Mouse (Mus musculus) heart, embryonic 16.5 days (tissue): ENCODE data around the gene Pax1. TPM values are rescaled to one million over a fixed set of nuclear protein-coding genes. Genes with fewer than 3 reads are reported as not detected.

Experiments used
- ATAC-seq: fragments of 200-750 bp; cut with Nextera tagmentation; replicated peaks from 2 replicates; pipeline ENCODE4 v1.8.0; 2017; ENCODE audit warnings: moderate number of reproducible peaks; ENCODE audit not compliant: insufficient read depth, low FRiP score; ENCODE audit errors: extremely low read depth
- H3K27ac ChIP-seq: fragments of 300-500 bp; sonication (generic); 2 replicates; pipeline ENCODE4 v1.5.1; 2014; ENCODE audit warnings: mild to moderate bottlenecking, low read length, control low read depth, moderate library complexity
- H3K27me3 ChIP-seq: fragments of 300-500 bp; sonication (generic); 2 replicates; pipeline ENCODE4 v1.6.1; 2014; ENCODE audit warnings: low read length, mixed read lengths; ENCODE audit not compliant: control insufficient read depth, insufficient read depth
- H3K36me3 ChIP-seq: fragments of 300-500 bp; sonication (generic); 2 replicates; pipeline ENCODE4 v1.6.1; 2014; ENCODE audit not compliant: control insufficient read depth, insufficient read depth
- H3K4me1 ChIP-seq: fragments of 300-500 bp; sonication (generic); 2 replicates; pipeline ENCODE4 v1.6.1; 2014; ENCODE audit warnings: low read length, mixed read lengths; ENCODE audit not compliant: control insufficient read depth, insufficient read depth
- H3K4me2 ChIP-seq: fragments of 300-500 bp; sonication (generic); 2 replicates; pipeline ENCODE4 v1.6.1; 2014; ENCODE audit warnings: low read depth, mild to moderate bottlenecking, control low read depth, low read length
- H3K4me3 ChIP-seq: fragments of 300-500 bp; sonication (generic); 2 replicates; pipeline ENCODE4 v1.5.1; 2014; ENCODE audit warnings: mild to moderate bottlenecking, control low read depth, low read length
- H3K9ac ChIP-seq: fragments of 300-500 bp; sonication (generic); 2 replicates; pipeline ENCODE4 v1.6.1; 2014; ENCODE audit warnings: low read length, control low read depth
- H3K9me3 ChIP-seq: fragments of 300-500 bp; sonication (generic); replicated peaks from 2 replicates; pipeline ENCODE4 v1.6.1; 2016; ENCODE audit warnings: low read length; ENCODE audit not compliant: control insufficient read depth
- WGBS: fragments of 180-500 bp; shearing (Covaris S2); extraction: QIAGEN DNeasy Blood & Tissue Kit; methylation state at CpG from one replicate; pipeline ENCODE4 v1.1.7; 2014; 5-methylcytosine and 5-hydroxymethylcytosine counted together
- polyA plus RNA-seq: library from polyadenylated mRNA; unstranded; fragments of >200 nt; fragmentation: Nextera tagmentation; extraction: Ambion mirVana; gene quantifications from 2 replicates; pipeline ENCODE4 v1.2.1, GENCODE M21; 2015

Gene Pax1
- polyA plus RNA-seq, 1 experiment from 2014 or later = 10.1 TPM

DNA sequence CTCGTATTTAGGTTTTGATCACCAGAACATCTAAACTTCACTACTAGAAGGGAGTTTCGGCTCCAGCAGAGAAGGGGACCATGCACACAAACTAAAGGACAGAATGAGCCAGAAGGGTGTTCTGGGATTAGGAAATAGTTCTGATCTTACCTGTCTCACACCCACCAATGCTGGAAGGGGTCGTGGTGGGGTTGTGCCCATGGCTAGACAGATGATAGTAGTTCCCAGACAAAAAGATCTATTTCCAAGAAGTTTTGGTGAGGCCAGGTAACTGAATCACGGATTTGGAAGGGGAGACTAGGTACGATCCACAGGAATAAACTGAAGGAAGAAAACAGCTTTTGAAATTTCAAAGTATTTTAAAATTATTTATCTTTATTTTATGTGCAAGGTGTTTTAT lies 8.4 kb downstream of the Pax1 start:
- Histone ChIP-seq H3K27me3 (peaks cover 88% of the 10 kb centered on the region), H3K4me1 (peaks cover 8% of the 10 kb centered on the region), H3K4me2 (no peak overlapping the region), H3K4me3 (no peak overlapping the region), H3K9ac (no peak overlapping the region), H3K36me3 (no peaks in the 10 kb centered on the region), H3K9me3 (no peaks in the 10 kb centered on the region; the same call in 1 of the 2 replicates), H3K27ac (no peak overlapping the region)
- no peak for ATAC-seq
- WGBS = 11% methylated on average over 5 of the region's 5 CpGs

DNA sequence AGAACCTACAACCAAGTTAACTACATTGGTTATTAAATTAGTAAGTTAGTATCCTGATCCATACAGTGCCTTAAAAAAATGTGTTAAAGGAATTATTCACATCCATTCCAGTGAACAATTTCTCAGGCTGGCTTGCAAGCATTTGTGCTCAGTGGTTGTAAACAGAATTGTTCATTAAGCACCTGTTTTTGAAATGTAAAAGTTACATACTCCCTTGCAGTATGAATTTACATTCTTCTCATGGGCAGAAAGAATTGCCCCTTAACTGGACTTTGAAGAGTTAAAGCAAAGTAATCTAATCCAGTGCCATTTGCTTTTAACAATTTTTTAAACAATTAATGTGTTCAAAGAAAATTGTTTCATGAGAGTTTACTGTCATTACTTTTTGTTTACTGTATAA lies 9.6 kb downstream of the Pax1 start:
- H3K36me3 ChIP-seq = no peaks in the 10 kb centered on the region
- no peak overlapping the region for H3K9ac ChIP-seq
- H3K9me3 ChIP-seq = no peaks in the 10 kb centered on the region; the same call in 1 of the 2 replicates
- no peak for ATAC-seq
- no peak overlapping the region for H3K4me3 ChIP-seq
- 0 out of 2 replicates have a peak, but pooled peaks cover 5% of the 10 kb centered on the region for H3K4me1 ChIP-seq
- no peak overlapping the region for H3K27ac ChIP-seq
- peaks cover 82% of the 10 kb centered on the region for H3K27me3 ChIP-seq
- no peak overlapping the region for H3K4me2 ChIP-seq

DNA sequence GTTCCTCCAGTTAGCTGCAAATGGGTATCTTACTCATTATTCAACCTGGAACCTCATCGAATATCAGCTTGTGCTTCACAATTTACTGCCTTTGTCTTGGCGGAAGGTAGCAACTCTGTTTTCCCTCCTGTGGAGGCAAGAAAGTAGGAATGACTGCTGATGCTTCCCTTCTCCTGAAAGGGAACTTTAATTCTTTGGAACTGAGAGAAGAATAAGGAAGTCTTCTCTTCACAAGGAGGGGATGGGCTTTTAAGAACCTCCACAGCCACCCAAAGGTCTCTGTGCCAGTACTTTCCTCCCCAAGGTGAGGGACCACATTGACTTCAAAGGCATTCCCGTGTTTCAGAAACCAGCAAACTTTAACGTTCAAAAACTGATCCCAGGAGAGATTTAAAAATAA lies 10.1 kb downstream of the Pax1 start:
- no peak for ATAC-seq
- no peak overlapping the region for H3K4me3 ChIP-seq
- H3K4me1 ChIP-seq = 0 out of 2 replicates have a peak, but pooled peaks cover 5% of the 10 kb centered on the region
- 11% methylated on average over 4 of the region's 4 CpGs for WGBS
- no peak overlapping the region for H3K27ac ChIP-seq
- no peaks in the 10 kb centered on the region for H3K36me3 ChIP-seq
- H3K9ac ChIP-seq = no peak overlapping the region
- H3K4me2 ChIP-seq = no peak overlapping the region
- peaks cover 82% of the 10 kb centered on the region for H3K27me3 ChIP-seq
- H3K9me3 ChIP-seq = no peaks in the 10 kb centered on the region; the same call in 1 of the 2 replicates

DNA sequence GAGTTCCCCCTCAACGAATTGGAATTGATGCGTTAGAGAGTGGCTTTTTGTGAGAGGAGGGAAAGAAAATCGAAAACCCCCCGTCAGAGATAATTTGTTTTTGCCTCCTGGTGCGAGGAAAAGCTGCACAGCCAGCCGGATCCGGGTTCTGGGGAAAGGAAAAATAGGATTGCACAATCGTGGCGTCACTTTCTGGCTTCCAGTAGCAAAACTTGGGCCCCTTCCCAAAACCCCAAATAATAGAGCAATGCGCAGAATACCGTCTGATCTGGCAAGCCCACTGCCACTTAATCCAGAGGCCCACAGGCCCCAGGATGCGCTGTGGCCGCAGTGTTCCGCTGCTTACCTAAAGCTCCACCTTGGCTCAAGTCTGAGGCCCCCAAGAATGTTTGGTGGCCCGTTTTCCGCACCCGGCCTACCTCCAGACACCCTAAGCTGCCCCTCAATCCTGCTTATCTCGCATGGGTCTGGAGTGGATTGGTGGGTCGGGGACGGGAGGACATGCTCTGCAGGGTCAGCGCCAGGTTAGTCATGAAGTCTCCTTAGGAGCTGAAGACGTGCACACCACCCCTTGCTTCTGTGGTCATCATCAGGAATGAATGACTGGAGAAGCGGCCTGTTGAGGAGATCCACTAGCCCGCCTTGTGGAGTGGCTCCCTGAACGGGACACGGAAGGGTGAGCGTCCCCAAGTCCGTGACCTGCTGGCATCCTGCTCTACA lies 11.4 kb downstream of the Pax1 start:
- Histone ChIP-seq H3K27ac (no peak overlapping the region), H3K4me3 (no peak overlapping the region), H3K36me3 (no peaks in the 10 kb centered on the region), H3K9me3 (no peaks in the 10 kb centered on the region), H3K4me1 (no peaks in the 10 kb centered on the region), H3K27me3 (peaks cover 72% of the 10 kb centered on the region), H3K4me2 (no peak overlapping the region), H3K9ac (no peak overlapping the region)
- ATAC-seq = no peak
- WGBS = 2% methylated on average over 28 of the region's 28 CpGs

DNA sequence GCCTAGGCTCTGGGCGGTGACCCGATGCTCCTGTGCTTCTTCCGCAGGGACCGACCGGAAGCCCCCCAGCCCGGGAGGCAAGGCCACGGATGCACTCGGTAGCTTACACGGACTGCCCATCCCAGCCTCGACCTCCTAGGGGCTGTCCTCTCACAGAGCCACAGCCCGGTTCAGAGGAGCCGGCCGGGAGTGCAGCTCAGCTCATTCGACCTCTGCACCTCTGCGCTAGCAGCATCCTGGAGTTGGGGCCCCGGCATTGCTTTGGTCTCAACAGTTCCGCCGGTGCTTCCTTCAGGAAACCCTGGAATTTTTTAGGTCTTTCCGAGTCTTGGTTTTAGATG lies 11.9 kb downstream of the Pax1 start:
- no peaks in the 10 kb centered on the region for H3K4me1 ChIP-seq
- no peak overlapping the region for H3K4me2 ChIP-seq
- no peak overlapping the region for H3K4me3 ChIP-seq
- H3K36me3 ChIP-seq = no peaks in the 10 kb centered on the region
- peaks cover 67% of the 10 kb centered on the region for H3K27me3 ChIP-seq
- H3K27ac ChIP-seq = no peak overlapping the region
- no peaks in the 10 kb centered on the region for H3K9me3 ChIP-seq
- H3K9ac ChIP-seq = no peak overlapping the region
- ATAC-seq = no peak
- WGBS = under 1% methylated on average over 19 of the region's 19 CpGs

DNA sequence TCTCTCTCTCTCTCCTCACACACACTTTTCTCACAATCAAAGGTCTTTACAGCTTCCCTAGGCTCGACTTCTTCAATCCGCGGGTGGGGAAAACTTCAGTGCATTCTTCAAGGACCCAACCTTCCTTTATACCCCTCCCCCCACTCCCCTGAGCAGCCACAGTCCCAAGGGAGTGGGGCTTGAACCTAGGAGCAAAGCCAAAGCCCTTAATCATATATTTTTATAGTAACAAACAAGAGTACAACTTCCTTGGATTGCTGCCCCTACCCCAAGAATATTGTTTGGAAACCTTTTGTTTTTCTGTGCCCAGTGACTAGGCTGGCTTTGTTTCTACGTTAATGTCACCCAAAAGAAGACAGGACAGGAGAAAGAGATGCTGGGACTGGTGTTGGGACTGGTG lies 12.5 kb downstream of the Pax1 start:
- Histone ChIP-seq H3K9me3 (no peaks in the 10 kb centered on the region), H3K4me2 (no peak overlapping the region), H3K27me3 (peaks cover 67% of the 10 kb centered on the region), H3K4me1 (no peaks in the 10 kb centered on the region), H3K36me3 (no peaks in the 10 kb centered on the region), H3K4me3 (no peak overlapping the region), H3K9ac (no peak overlapping the region), H3K27ac (no peak overlapping the region)
- ATAC-seq = no peak
- 2% methylated on average over 4 of the region's 4 CpGs for WGBS

DNA sequence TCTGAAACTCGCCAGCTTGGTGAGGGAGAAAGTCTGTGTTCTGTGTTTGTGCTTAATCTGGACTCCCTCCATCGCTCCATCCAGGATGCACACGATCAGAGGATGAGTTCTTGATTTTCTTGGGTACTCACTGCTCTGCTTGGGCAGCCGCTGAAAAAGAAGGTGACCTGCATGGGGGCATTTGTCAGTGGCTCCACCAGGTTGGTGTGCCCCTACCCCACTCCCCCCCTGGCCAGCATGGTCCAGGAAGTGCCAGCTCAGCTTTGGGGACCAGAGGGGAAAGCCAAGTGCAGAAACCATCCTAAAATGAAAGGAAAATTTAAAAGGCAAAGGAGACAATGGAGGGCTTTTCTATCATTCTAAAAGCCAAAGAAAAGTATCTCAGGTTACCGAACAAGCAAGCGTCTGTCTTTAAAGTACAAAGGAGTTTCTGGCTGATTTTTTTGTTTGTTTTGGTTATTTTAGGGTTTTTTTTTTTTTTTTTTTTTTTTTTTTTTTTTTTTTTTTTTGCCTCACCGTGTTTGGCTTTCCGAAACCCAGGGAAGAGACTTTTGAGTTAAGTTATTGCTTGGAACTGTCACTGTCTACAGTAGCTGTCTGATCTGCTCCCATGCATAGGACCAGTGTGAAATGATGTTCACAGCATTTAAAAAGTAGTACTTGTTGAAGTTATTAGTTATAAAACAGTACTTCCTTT lies 13.4 kb downstream of the Pax1 start:
- peaks cover 62% of the 10 kb centered on the region for H3K27me3 ChIP-seq
- no peak overlapping the region for H3K9ac ChIP-seq
- no peaks in the 10 kb centered on the region for H3K36me3 ChIP-seq
- no peaks in the 10 kb centered on the region for H3K9me3 ChIP-seq
- no peak overlapping the region for H3K4me3 ChIP-seq
- no peaks in the 10 kb centered on the region for H3K4me1 ChIP-seq
- H3K27ac ChIP-seq = no peak overlapping the region
- 12% methylated on average over 8 of the region's 8 CpGs for WGBS
- H3K4me2 ChIP-seq = no peak overlapping the region
- no peak for ATAC-seq

DNA sequence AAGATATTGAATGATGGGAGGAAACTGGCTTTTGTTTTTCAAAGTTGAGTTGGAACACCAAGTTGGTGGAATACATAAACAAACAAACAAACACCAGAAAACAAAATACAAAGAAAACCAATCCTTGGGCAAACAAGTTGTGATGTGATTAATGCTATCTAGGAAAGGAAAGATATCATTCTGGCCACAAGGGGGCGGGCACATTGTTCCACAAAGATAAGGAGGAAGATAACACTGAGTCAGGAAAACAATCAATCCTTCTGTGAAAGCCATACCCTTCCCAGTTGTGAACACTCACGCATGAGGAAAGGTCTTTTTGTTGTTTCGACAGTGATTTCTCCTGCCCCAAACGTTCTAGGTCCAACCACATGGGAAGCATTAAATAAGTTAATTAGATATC lies 17.2 kb downstream of the Pax1 start:
- H3K4me1 ChIP-seq = no peaks in the 10 kb centered on the region
- H3K4me3 ChIP-seq = no peak overlapping the region
- H3K36me3 ChIP-seq = no peaks in the 10 kb centered on the region
- H3K9ac ChIP-seq = no peak overlapping the region
- no peak overlapping the region for H3K27ac ChIP-seq
- no peak for ATAC-seq
- H3K9me3 ChIP-seq = no peaks in the 10 kb centered on the region
- H3K4me2 ChIP-seq = no peak overlapping the region
- peaks cover 29% of the 10 kb centered on the region for H3K27me3 ChIP-seq
- WGBS = 7% methylated on average over 4 of the region's 4 CpGs

DNA sequence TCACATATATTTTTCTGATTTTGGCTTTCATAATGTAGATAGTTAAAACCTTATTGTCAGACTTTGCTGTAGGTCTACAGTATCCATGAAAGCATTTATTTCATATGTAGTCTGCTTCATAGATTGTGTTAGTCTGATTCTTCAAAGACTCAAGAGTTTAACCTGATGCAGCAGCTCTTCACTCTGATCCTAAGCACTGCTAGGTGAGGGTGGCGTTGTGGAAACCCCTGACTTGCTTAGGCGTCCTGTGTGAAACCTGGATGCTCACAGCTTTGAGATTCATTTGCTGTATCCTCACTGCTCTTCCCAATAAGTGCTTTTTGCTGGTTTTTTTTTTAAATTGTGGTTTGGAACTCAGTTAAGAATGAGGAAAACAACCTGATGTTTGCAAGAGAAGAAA lies 21.6 kb downstream of the Pax1 start:
- WGBS = 81% methylated on average over 2 of the region's 2 CpGs
- Histone ChIP-seq H3K9ac (no peak overlapping the region), H3K9me3 (no peaks in the 10 kb centered on the region), H3K4me1 (no peaks in the 10 kb centered on the region), H3K4me2 (no peak overlapping the region), H3K4me3 (no peak overlapping the region), H3K36me3 (no peaks in the 10 kb centered on the region), H3K27me3 (peaks cover 4% of the 10 kb centered on the region; the same call in 1 of the 2 replicates), H3K27ac (no peak overlapping the region)
- ATAC-seq = no peak
